Mouse (Mus musculus) brain, embryonic 14.5 days (tissue): ENCODE measurements at regions not wholly inside any gene's neighbourhood (a gene's known extent, or its start where the extent isn't known, plus 50 kb on each side); places are given as distances from the start of the nearest gene placed in this dataset.
A peak's percentile ranks its signal among the peaks of the same experiment; 100 is the strongest.

ENCODE experiments used
- CTCF ChIP-seq: fragments of 200-500 bp; IDR thresholded peaks from 2 replicates; pipeline ENCODE4 v1.5.1; 2012; ENCODE audit warnings: inconsistent platforms, mild to moderate bottlenecking, moderate library complexity, borderline replicate concordance; ENCODE audit not compliant: insufficient read depth, insufficient read length; ENCODE audit errors: extremely low read depth
- POLR2A ChIP-seq: fragments of 200-500 bp; IDR thresholded peaks from 2 replicates; pipeline ENCODE4 v1.6.1; 2012; ENCODE audit warnings: mild to moderate bottlenecking, inconsistent platforms, borderline replicate concordance; ENCODE audit not compliant: poor library complexity, insufficient read depth, insufficient read length, severe bottlenecking; ENCODE audit errors: extremely low read depth

GRCm38 (mm10) chr19:56133565-56133964, 153.4 kb upstream of the Habp2 start:
- TF ChIP-seq POLR2A (no peak), CTCF (0 out of 2 replicates have a peak, but pooled peaks have one; percentile 14)
